Mouse (Mus musculus) heart, postnatal 36 days (tissue): ENCODE measurements around the gene Klk9. TPM values are rescaled to one million over a fixed set of nuclear protein-coding genes. Genes with fewer than 3 reads are reported as not detected.
A peak's percentile ranks its signal among the peaks of the same experiment; 100 is the strongest.

Source experiments
- DNase-seq, 2 experiments: peaks; one replicate each; pipeline ENCODE4 v3.0.0; 2021 to 2022
- intact Hi-C: fragments of 180-260 bp; cut with DNase I; formaldehyde crosslinking; loops from one replicate; pipeline ENCODE4 v1.15.1; 2025
- total RNA-seq, 2 experiments: library from RNA; stranded (reverse); gene quantifications; 2 replicates each; pipeline ENCODE4 v1.2.3; 2021

Gene Klk9
- not detected for total RNA-seq

- intact Hi-C loops = no loop called here
- DNase-seq = no peak
These were observed at the start of gene Klk9 for GRCm38 (mm10) chr7:43791591-43791990. Gene Klk9 (plus strand): TSS chr7:43791891.

- DNase-seq = peak; percentile 43 to 44
- intact Hi-C loops = loop anchor here (5.0 kb wide), 1 partner anchor 65 kb away; no protein-coding TSS in a partner anchor
These were observed 43.9 kb upstream of the Klk9 start for GRCm38 (mm10) chr7:43747788-43748187.

- intact Hi-C loops = no loop called here
- DNase-seq = no peak
These were observed 38.9 kb upstream of the Klk9 start for GRCm38 (mm10) chr7:43752806-43753205.

GRCm38 (mm10) chr7:43766484-43766883 lies 25.2 kb upstream of the Klk9 start:
- DNase-seq = no peak
- intact Hi-C loops = no loop called here

GRCm38 (mm10) chr7:43768597-43768996 lies 23.1 kb upstream of the Klk9 start, which contains the start of gene Klk12:
Gene Klk12 (plus strand): TSS chr7:43768897.
- DNase-seq = no peak
- intact Hi-C loops = no loop called here

- intact Hi-C loops = no loop called here
- DNase-seq = no peak
These were observed 22.1 kb upstream of the Klk9 start for GRCm38 (mm10) chr7:43769636-43770035.

GRCm38 (mm10) chr7:43770701-43771100 lies 21.0 kb upstream of the Klk9 start:
- intact Hi-C loops = no loop called here

GRCm38 (mm10) chr7:43771916-43772315 lies 19.8 kb upstream of the Klk9 start:
- intact Hi-C loops = no loop called here
- DNase-seq = no peak

More at GRCm38 (mm10) chr7:43770701-43771100, 21.0 kb upstream of the Klk9 start:
- no peak for DNase-seq

GRCm38 (mm10) chr7:43772901-43773300 lies 18.8 kb upstream of the Klk9 start:
- intact Hi-C loops = no loop called here
- no peak for DNase-seq

GRCm38 (mm10) chr7:43774364-43774763 lies 17.3 kb upstream of the Klk9 start, which contains the start of gene Klk11:
Gene Klk11 (plus strand): TSS chr7:43774604.
- intact Hi-C loops = no loop called here
- DNase-seq = no peak

- intact Hi-C loops = no loop called here
These were observed 16.9 kb upstream of the Klk9 start for GRCm38 (mm10) chr7:43774802-43775201.

GRCm38 (mm10) chr7:43775311-43776057 lies 16.2 kb upstream of the Klk9 start:
- intact Hi-C loops = no loop called here
- DNase-seq = no peak

More at GRCm38 (mm10) chr7:43774802-43775201, 16.9 kb upstream of the Klk9 start:
- no peak for DNase-seq

GRCm38 (mm10) chr7:43776506-43776905 lies 15.2 kb upstream of the Klk9 start:
- intact Hi-C loops = no loop called here
- DNase-seq = no peak

- intact Hi-C loops = no loop called here
- DNase-seq = no peak
These were observed 14.3 kb upstream of the Klk9 start for GRCm38 (mm10) chr7:43777423-43777822.

GRCm38 (mm10) chr7:43778176-43778970 lies 13.3 kb upstream of the Klk9 start:
- intact Hi-C loops = no loop called here
- no peak for DNase-seq

- intact Hi-C loops = loop anchor here (5.0 kb wide), 1 partner anchor 112 kb away; no protein-coding TSS in a partner anchor
- no peak for DNase-seq
These were observed 11.4 kb upstream of the Klk9 start for GRCm38 (mm10) chr7:43780241-43780640.

- no peak for DNase-seq
- intact Hi-C loops = loop anchor here (5.0 kb wide), 1 partner anchor 112 kb away; no protein-coding TSS in a partner anchor
These were observed 10.9 kb upstream of the Klk9 start, which contains the start of gene Klk10 for GRCm38 (mm10) chr7:43780746-43781145. Gene Klk10 (plus strand): TSS chr7:43781035.

GRCm38 (mm10) chr7:43781541-43781940 lies 10.2 kb upstream of the Klk9 start:
- intact Hi-C loops = loop anchor here (5.0 kb wide), 1 partner anchor 111 kb away; no protein-coding TSS in a partner anchor
- no peak for DNase-seq

GRCm38 (mm10) chr7:43782275-43783265 lies 9.1 kb upstream of the Klk9 start:
- DNase-seq = peak; percentile 78 to 89
- intact Hi-C loops = loop anchor here (1.0 to 5.0 kb wide), 2 partner anchors 101 to 110 kb away; no protein-coding TSS in a partner anchor

GRCm38 (mm10) chr7:43785286-43785685 lies 6.4 kb upstream of the Klk9 start:
- intact Hi-C loops = no loop called here
- DNase-seq = no peak
